Mouse (Mus musculus) cerebellum, adult 2 months (tissue): ENCODE measurements at regions not wholly inside any gene's neighbourhood (a gene's known extent, or its start where the extent isn't known, plus 50 kb on each side); places are given as distances from the start of the nearest gene placed in this dataset.

Experiments
- CTCF ChIP-seq: fragments of 200-500 bp; IDR thresholded peaks from 2 replicates; pipeline ENCODE4 v1.5.1; 2011; ENCODE audit warnings: low read depth, mild to moderate bottlenecking, control low read depth, low read length, moderate library complexity, borderline replicate concordance; ENCODE audit not compliant: insufficient read depth
- POLR2A ChIP-seq: fragments of 200-500 bp; IDR thresholded peaks from 2 replicates; pipeline ENCODE4 v1.6.1; 2011; ENCODE audit warnings: low read length, control low read depth, borderline replicate concordance; ENCODE audit not compliant: insufficient read depth

GRCm38 (mm10) chrX:14839740-14840419 lies 628.9 kb downstream of the H2al1n start:
- TF ChIP-seq CTCF (no peak), POLR2A (no peak)
